Mouse (Mus musculus): ENCODE measurements around the gene Samd7. TPM values are rescaled to one million over a fixed set of nuclear protein-coding genes. Genes with fewer than 3 reads are reported as not detected.

The Samd7 gene
- polyA plus RNA-seq, 1 experiment from 2014 or later: not detected

- no peak overlapping the region for H3K4me3 ChIP-seq (replicated peaks)
- no peaks in the 10 kb centered on the region for H3K9me3 ChIP-seq
- no peaks in the 10 kb centered on the region for H3K27me3 ChIP-seq
- H3K36me3 ChIP-seq: no peaks in the 10 kb centered on the region
- no peak overlapping the region for H3K4me2 ChIP-seq (replicated peaks)
- H3K9ac ChIP-seq (replicated peaks): no peak overlapping the region
- ATAC-seq: no peak
- 83% methylated on average over 7 of the region's 7 CpGs for WGBS
- no peak overlapping the region for H3K27ac ChIP-seq
- no peaks in the 10 kb centered on the region for H3K4me1 ChIP-seq (replicated peaks)
These were observed 20.1 kb downstream of the Samd7 start for GRCm38 (mm10) chr3:30766177-30766576.

- no peaks in the 10 kb centered on the region for H3K4me1 ChIP-seq (replicated peaks)
- 92% methylated on average over 6 of the region's 6 CpGs for WGBS
- no peaks in the 10 kb centered on the region for H3K9me3 ChIP-seq
- ATAC-seq: no peak
- no peak overlapping the region for H3K27ac ChIP-seq
- no peak overlapping the region for H3K4me3 ChIP-seq (replicated peaks)
- no peak overlapping the region for H3K9ac ChIP-seq (replicated peaks)
- H3K27me3 ChIP-seq: no peaks in the 10 kb centered on the region
- H3K4me2 ChIP-seq (replicated peaks): no peak overlapping the region
- no peaks in the 10 kb centered on the region for H3K36me3 ChIP-seq
These were observed 21.2 kb downstream of the Samd7 start for GRCm38 (mm10) chr3:30767271-30767670.

DNA sequence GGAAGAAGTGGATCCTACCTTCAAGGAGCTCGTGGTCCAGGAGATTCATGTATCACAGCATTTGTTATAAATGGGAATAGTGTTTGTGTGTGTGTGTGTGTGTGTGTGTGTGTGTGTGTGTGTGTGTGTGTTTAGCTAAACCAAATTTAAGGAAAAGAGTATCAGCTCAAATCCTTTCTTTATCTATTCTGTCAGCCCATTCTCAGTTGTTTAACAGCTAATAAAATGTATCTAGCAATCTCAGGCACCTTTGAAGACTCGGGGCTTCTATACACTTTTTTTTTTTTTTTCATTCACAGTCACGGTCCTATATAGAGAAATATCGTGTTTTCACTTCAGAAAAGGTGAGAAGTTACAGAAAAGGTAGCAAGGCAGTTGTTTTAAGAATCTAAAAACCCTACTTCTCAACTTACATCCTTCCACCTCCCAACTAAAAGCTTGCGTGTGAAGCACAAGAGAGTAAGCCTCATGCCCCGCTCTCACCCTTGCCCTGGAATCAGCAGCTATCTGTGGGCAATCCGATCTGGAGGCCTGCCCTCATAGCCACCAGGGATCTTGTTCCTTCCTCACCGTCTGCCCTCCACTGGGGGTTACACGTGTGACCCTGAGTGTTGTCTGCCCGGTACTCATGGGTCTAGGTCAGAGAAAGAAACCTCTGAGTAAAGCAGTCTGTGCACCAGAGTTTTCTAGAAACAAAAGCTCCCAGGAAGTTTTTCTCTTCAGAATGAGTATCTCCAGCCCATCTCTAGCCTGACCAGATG, 23.8 kb downstream of the Samd7 start:
- H3K4me3 ChIP-seq (replicated peaks): no peak overlapping the region
- no peak overlapping the region for H3K4me2 ChIP-seq (replicated peaks)
- no peak overlapping the region for H3K27ac ChIP-seq
- WGBS: 68% methylated on average over 10 of the region's 10 CpGs
- no peaks in the 10 kb centered on the region for H3K9me3 ChIP-seq
- H3K4me1 ChIP-seq (replicated peaks): no peaks in the 10 kb centered on the region
- no peaks in the 10 kb centered on the region for H3K27me3 ChIP-seq
- no peak for ATAC-seq
- no peaks in the 10 kb centered on the region for H3K36me3 ChIP-seq
- H3K9ac ChIP-seq (replicated peaks): no peak overlapping the region

- WGBS: 98% methylated on average over 1 of the region's 1 CpGs
- Histone ChIP-seq H3K4me3 (replicated peaks) (no peak overlapping the region), H3K27me3 (no peaks in the 10 kb centered on the region), H3K4me2 (replicated peaks) (no peak overlapping the region), H3K27ac (no peak overlapping the region), H3K4me1 (replicated peaks) (no peaks in the 10 kb centered on the region), H3K36me3 (no peaks in the 10 kb centered on the region), H3K9me3 (no peaks in the 10 kb centered on the region), H3K9ac (replicated peaks) (no peak overlapping the region)
- no peak for ATAC-seq
These were observed 25.5 kb downstream of the Samd7 start for GRCm38 (mm10) chr3:30771560-30771959.

- H3K4me3 ChIP-seq (replicated peaks): no peak overlapping the region
- ATAC-seq: no peak
- H3K9ac ChIP-seq (replicated peaks): no peak overlapping the region
- H3K36me3 ChIP-seq: no peaks in the 10 kb centered on the region
- H3K4me2 ChIP-seq (replicated peaks): no peak overlapping the region
- 80% methylated on average over 4 of the region's 4 CpGs for WGBS
- H3K27ac ChIP-seq: no peak overlapping the region
- H3K9me3 ChIP-seq: no peaks in the 10 kb centered on the region
- H3K27me3 ChIP-seq: no peaks in the 10 kb centered on the region
- no peaks in the 10 kb centered on the region for H3K4me1 ChIP-seq (replicated peaks)
These were observed 26.5 kb downstream of the Samd7 start for GRCm38 (mm10) chr3:30772631-30773030.

- Histone ChIP-seq H3K4me2 (replicated peaks) (no peak overlapping the region), H3K27ac (no peak overlapping the region), H3K4me1 (replicated peaks) (no peaks in the 10 kb centered on the region), H3K9me3 (no peaks in the 10 kb centered on the region), H3K4me3 (replicated peaks) (no peak overlapping the region), H3K27me3 (no peaks in the 10 kb centered on the region), H3K9ac (replicated peaks) (no peak overlapping the region), H3K36me3 (no peaks in the 10 kb centered on the region)
- WGBS: 94% methylated on average over 5 of the region's 5 CpGs
- ATAC-seq: no peak
These were observed 28.6 kb downstream of the Samd7 start for GRCm38 (mm10) chr3:30774677-30775076.

DNA sequence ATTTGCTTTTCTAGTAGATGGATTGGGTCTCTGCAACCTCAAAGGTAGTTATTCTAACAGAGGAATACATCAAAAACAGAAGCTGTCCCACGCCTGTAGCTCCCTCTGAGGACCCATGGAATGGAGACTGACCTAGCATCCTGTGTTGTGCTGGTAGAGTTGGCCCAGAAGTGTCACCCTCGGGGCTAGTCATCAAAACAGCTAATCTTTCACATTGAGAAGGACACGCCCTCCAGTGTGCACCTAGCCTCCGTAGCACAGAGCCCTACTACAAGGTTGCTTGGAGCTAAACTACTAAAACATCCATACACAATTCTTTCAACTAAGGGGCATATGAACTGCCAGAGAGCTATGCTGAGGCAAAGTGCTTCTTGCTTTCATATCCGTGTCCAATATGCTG, 31.9 kb downstream of the Samd7 start:
- no peak overlapping the region for H3K27ac ChIP-seq
- no peak overlapping the region for H3K9ac ChIP-seq (replicated peaks)
- no peaks in the 10 kb centered on the region for H3K27me3 ChIP-seq
- no peaks in the 10 kb centered on the region for H3K9me3 ChIP-seq
- WGBS: 78% methylated on average over 5 of the region's 5 CpGs
- no peak overlapping the region for H3K4me2 ChIP-seq (replicated peaks)
- H3K4me3 ChIP-seq (replicated peaks): no peak overlapping the region
- ATAC-seq: no peak
- no peaks in the 10 kb centered on the region for H3K36me3 ChIP-seq
- no peaks in the 10 kb centered on the region for H3K4me1 ChIP-seq (replicated peaks)

DNA sequence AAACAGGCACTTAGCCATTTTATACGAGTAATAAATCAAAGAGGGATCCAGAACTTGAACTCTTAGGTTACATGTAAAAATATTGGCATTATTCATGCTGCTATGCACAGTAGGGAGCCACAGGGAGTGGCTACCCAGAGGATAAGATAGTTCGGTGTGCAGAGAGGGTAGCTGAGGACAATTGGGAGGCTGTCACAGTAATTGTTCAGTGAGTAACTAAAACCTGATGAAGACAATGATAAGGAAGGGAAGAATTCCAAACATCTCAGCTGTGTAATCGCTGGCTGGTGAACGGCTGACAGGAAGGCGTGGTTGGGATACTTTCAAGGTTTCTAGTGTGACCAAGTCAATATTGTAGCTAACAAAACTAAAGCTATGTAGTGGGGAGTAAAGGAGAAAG, 42.4 kb downstream of the Samd7 start:
- Histone ChIP-seq H3K4me2 (replicated peaks) (no peak overlapping the region), H3K4me1 (replicated peaks) (0 out of 2 replicates have a peak, but pooled peaks cover 2% of the 10 kb centered on the region), H3K27me3 (no peaks in the 10 kb centered on the region), H3K4me3 (replicated peaks) (no peak overlapping the region), H3K27ac (no peak overlapping the region), H3K9me3 (no peaks in the 10 kb centered on the region), H3K36me3 (no peaks in the 10 kb centered on the region), H3K9ac (replicated peaks) (no peak overlapping the region)
- no peak for ATAC-seq
- 21% methylated on average over 5 of the region's 5 CpGs for WGBS

- no peaks in the 10 kb centered on the region for H3K9me3 ChIP-seq
- peak within 1 kb of the TSS; percentile 99 for H3K4me3 ChIP-seq (replicated peaks)
- H3K4me1 ChIP-seq (replicated peaks): peaks cover 20% of the 10 kb centered on the region
- under 1% methylated on average over 60 of the region's 62 CpGs for WGBS
- peak within 1 kb of the TSS; percentile 98 for H3K9ac ChIP-seq (replicated peaks)
- H3K4me2 ChIP-seq (replicated peaks): peak within 1 kb of the TSS; percentile 67
- ATAC-seq: peak; percentile 99
- H3K36me3 ChIP-seq: no peaks in the 10 kb centered on the region
- no peaks in the 10 kb centered on the region for H3K27me3 ChIP-seq
- H3K27ac ChIP-seq: peak within 1 kb of the TSS; percentile 94
These were observed 46.8 kb downstream of the Samd7 start, which contains the start of gene Sec62 for GRCm38 (mm10) chr3:30792737-30793402. Sec62 (plus strand) TSS chr3:30792875.

- Histone ChIP-seq H3K4me3 (replicated peaks) (peak overlapping the region; percentile 99), H3K9ac (replicated peaks) (peak overlapping the region; percentile 98), H3K27ac (peak overlapping the region; percentile 94), H3K27me3 (no peaks in the 10 kb centered on the region), H3K4me1 (replicated peaks) (peaks cover 20% of the 10 kb centered on the region), H3K9me3 (no peaks in the 10 kb centered on the region), H3K4me2 (replicated peaks) (peak overlapping the region; percentile 67), H3K36me3 (no peaks in the 10 kb centered on the region)
- ATAC-seq: peak; percentile 89
- WGBS: under 1% methylated on average over 75 of the region's 75 CpGs
These were observed 47.5 kb downstream of the Samd7 start for GRCm38 (mm10) chr3:30793403-30794221.

- Histone ChIP-seq H3K36me3 (peaks cover 33% of the 10 kb centered on the region), H3K27ac (no peak overlapping the region), H3K4me3 (replicated peaks) (no peak overlapping the region), H3K4me2 (replicated peaks) (no peak overlapping the region), H3K27me3 (no peaks in the 10 kb centered on the region), H3K9ac (replicated peaks) (no peak overlapping the region), H3K4me1 (replicated peaks) (no peaks in the 10 kb centered on the region), H3K9me3 (no peaks in the 10 kb centered on the region)
- no peak for ATAC-seq
- 91% methylated on average over 3 of the region's 3 CpGs for WGBS
These were observed 56.1 kb downstream of the Samd7 start for GRCm38 (mm10) chr3:30802171-30802570.

- H3K27me3 ChIP-seq: no peaks in the 10 kb centered on the region
- H3K27ac ChIP-seq: no peak overlapping the region
- H3K4me2 ChIP-seq (replicated peaks): no peak overlapping the region
- H3K4me3 ChIP-seq (replicated peaks): no peak overlapping the region
- H3K36me3 ChIP-seq: peaks cover 56% of the 10 kb centered on the region
- H3K4me1 ChIP-seq (replicated peaks): no peaks in the 10 kb centered on the region
- no peak overlapping the region for H3K9ac ChIP-seq (replicated peaks)
- H3K9me3 ChIP-seq: no peaks in the 10 kb centered on the region
- no peak for ATAC-seq
- 63% methylated on average over 3 of the region's 3 CpGs for WGBS
These were observed 66.8 kb downstream of the Samd7 start for GRCm38 (mm10) chr3:30812881-30813280.
